Mouse (Mus musculus): ENCODE results near the gene Gm45062. TPM values are rescaled to one million over a fixed set of nuclear protein-coding genes. Genes with fewer than 3 reads are reported as not detected.

Gene Gm45062
- polyA plus RNA-seq, 1 experiment from 2014 or later: 14.5 TPM

- DNase-seq (ENCODE audit: low spot score) (no peak), ATAC-seq (ENCODE audit: low FRiP score) (no peak)
- Histone ChIP-seq H3K27me3 (ENCODE audit: control insufficient read depth, insufficient read depth, low read length) (no peaks in the 10 kb centered on the region), H3K4me2 (replicated peaks; ENCODE audit: low read depth, low read length) (no peak overlapping the region), H3K4me3 (ENCODE audit: low read depth, low read length) (no peak overlapping the region), H3K4me1 (replicated peaks; ENCODE audit: control insufficient read depth, insufficient read depth, low read length) (no peaks in the 10 kb centered on the region), H3K27ac (ENCODE audit: low read depth, low read length) (no peak overlapping the region), H3K9me3 (ENCODE audit: control insufficient read depth, low read length) (no peaks in the 10 kb centered on the region), H3K9ac (ENCODE audit: low read depth, low read length) (no peak overlapping the region), H3K36me3 (ENCODE audit: control insufficient read depth, insufficient read depth, low read length) (no peaks in the 10 kb centered on the region)
- 94% methylated on average over 2 of the region's 2 CpGs for WGBS
These were observed 291.9 kb downstream of the Gm45062 start for GRCm38 (mm10) chr6:8551155-8551554.

DNA sequence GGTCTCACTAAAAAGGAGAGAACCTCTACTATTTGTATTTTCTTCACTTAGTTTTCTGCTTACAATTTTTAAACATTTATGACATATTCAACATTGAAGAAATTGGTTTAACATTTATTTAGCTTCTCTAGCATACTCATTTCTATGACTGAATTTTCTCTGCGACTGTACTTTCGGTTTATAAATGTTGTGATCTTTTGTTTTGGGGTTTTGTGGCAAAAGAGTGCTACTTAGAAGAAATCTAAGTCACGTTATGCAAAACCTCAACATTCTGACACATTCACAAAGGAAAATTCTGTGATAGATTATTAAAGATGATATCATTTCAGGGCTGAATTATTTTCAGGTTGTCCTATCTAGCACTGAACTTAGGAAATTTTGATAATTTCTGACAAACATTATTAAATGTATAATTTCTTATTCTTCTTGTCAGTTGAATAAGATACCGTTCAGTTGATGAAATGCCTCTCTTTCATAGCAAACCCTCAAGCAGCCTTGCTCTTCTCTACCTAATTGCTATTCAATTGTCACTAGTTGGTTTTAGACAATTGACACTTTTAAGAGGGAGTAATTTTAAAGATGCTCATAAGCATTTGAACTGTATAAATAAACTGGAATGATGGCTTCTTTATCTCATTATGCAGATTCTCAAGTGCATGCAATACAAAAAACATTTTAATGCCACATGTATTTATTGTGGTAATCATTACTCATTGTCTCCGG, 297.8 kb downstream of the Gm45062 start:
- H3K36me3 ChIP-seq (ENCODE audit: control insufficient read depth, insufficient read depth, low read length): no peaks in the 10 kb centered on the region
- no peak overlapping the region for H3K4me2 ChIP-seq (replicated peaks; ENCODE audit: low read depth, low read length)
- no peaks in the 10 kb centered on the region for H3K9me3 ChIP-seq (ENCODE audit: control insufficient read depth, low read length)
- no peak overlapping the region for H3K27ac ChIP-seq (ENCODE audit: low read depth, low read length)
- no peak overlapping the region for H3K9ac ChIP-seq (ENCODE audit: low read depth, low read length)
- no peak for ATAC-seq (ENCODE audit: low FRiP score)
- 90% methylated on average over 5 of the region's 5 CpGs for WGBS
- DNase-seq (ENCODE audit: low spot score): no peak
- no peak overlapping the region for H3K4me3 ChIP-seq (ENCODE audit: low read depth, low read length)
- no peaks in the 10 kb centered on the region for H3K4me1 ChIP-seq (replicated peaks; ENCODE audit: control insufficient read depth, insufficient read depth, low read length)
- H3K27me3 ChIP-seq (ENCODE audit: control insufficient read depth, insufficient read depth, low read length): no peaks in the 10 kb centered on the region

GRCm38 (mm10) chr6:8560682-8561081, 301.4 kb downstream of the Gm45062 start:
- 94% methylated on average over 2 of the region's 2 CpGs for WGBS

GRCm38 (mm10) chr6:8582377-8582776, 323.1 kb downstream of the Gm45062 start:
- Histone ChIP-seq H3K4me2 (replicated peaks; ENCODE audit: low read depth, low read length) (no peak overlapping the region), H3K9me3 (ENCODE audit: control insufficient read depth, low read length) (no peaks in the 10 kb centered on the region), H3K36me3 (ENCODE audit: control insufficient read depth, insufficient read depth, low read length) (no peaks in the 10 kb centered on the region), H3K9ac (ENCODE audit: low read depth, low read length) (no peak overlapping the region), H3K4me3 (ENCODE audit: low read depth, low read length) (no peak overlapping the region), H3K27ac (ENCODE audit: low read depth, low read length) (no peak overlapping the region), H3K4me1 (replicated peaks; ENCODE audit: control insufficient read depth, insufficient read depth, low read length) (no peaks in the 10 kb centered on the region), H3K27me3 (ENCODE audit: control insufficient read depth, insufficient read depth, low read length) (no peaks in the 10 kb centered on the region)
- ATAC-seq (ENCODE audit: low FRiP score) (no peak), DNase-seq (ENCODE audit: low spot score) (no peak)
- WGBS: 95% methylated on average over 9 of the region's 9 CpGs

More at GRCm38 (mm10) chr6:8560682-8561081, 301.4 kb downstream of the Gm45062 start:
- DNase-seq (ENCODE audit: low spot score) (no peak), ATAC-seq (ENCODE audit: low FRiP score) (no peak)
- no peak overlapping the region for H3K4me3 ChIP-seq (ENCODE audit: low read depth, low read length)
- no peaks in the 10 kb centered on the region for H3K9me3 ChIP-seq (ENCODE audit: control insufficient read depth, low read length)
- H3K4me1 ChIP-seq (replicated peaks; ENCODE audit: control insufficient read depth, insufficient read depth, low read length): no peaks in the 10 kb centered on the region
- no peak overlapping the region for H3K4me2 ChIP-seq (replicated peaks; ENCODE audit: low read depth, low read length)
- no peak overlapping the region for H3K9ac ChIP-seq (ENCODE audit: low read depth, low read length)
- no peaks in the 10 kb centered on the region for H3K36me3 ChIP-seq (ENCODE audit: control insufficient read depth, insufficient read depth, low read length)
- no peaks in the 10 kb centered on the region for H3K27me3 ChIP-seq (ENCODE audit: control insufficient read depth, insufficient read depth, low read length)
- no peak overlapping the region for H3K27ac ChIP-seq (ENCODE audit: low read depth, low read length)

- WGBS: 93% methylated on average over 3 of the region's 3 CpGs
- Histone ChIP-seq H3K4me3 (ENCODE audit: low read depth, low read length) (no peak overlapping the region), H3K9me3 (ENCODE audit: control insufficient read depth, low read length) (no peaks in the 10 kb centered on the region), H3K27me3 (ENCODE audit: control insufficient read depth, insufficient read depth, low read length) (no peaks in the 10 kb centered on the region), H3K27ac (ENCODE audit: low read depth, low read length) (no peak overlapping the region), H3K4me1 (replicated peaks; ENCODE audit: control insufficient read depth, insufficient read depth, low read length) (no peaks in the 10 kb centered on the region), H3K9ac (ENCODE audit: low read depth, low read length) (no peak overlapping the region), H3K36me3 (ENCODE audit: control insufficient read depth, insufficient read depth, low read length) (no peaks in the 10 kb centered on the region), H3K4me2 (replicated peaks; ENCODE audit: low read depth, low read length) (no peak overlapping the region)
- DNase-seq (ENCODE audit: low spot score) (no peak), ATAC-seq (ENCODE audit: low FRiP score) (no peak)
These were observed 324.6 kb downstream of the Gm45062 start for GRCm38 (mm10) chr6:8583892-8584291.

DNA sequence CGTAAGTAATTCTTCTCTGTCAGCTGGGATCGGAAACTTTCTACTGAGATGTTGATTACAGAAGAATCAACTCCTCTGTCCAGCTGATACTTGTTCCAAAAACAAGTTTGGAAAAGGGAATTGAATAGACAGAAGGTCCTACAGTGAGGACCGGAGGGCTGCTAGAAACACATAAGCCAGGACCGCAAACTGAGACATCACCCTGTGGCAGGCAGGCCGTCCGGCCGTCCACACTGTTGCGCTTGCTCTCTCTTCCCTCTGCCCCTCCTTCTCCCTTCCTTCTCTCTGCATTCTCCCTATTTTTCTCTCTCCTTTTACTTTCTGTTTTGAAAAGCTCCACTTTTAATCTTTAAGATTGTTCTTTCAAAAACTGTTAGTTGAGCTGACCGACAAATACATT, 332.4 kb downstream of the Gm45062 start:
- no peak for ATAC-seq (ENCODE audit: low FRiP score)
- no peaks in the 10 kb centered on the region for H3K9me3 ChIP-seq (ENCODE audit: control insufficient read depth, low read length)
- WGBS: 91% methylated on average over 9 of the region's 9 CpGs

DNA sequence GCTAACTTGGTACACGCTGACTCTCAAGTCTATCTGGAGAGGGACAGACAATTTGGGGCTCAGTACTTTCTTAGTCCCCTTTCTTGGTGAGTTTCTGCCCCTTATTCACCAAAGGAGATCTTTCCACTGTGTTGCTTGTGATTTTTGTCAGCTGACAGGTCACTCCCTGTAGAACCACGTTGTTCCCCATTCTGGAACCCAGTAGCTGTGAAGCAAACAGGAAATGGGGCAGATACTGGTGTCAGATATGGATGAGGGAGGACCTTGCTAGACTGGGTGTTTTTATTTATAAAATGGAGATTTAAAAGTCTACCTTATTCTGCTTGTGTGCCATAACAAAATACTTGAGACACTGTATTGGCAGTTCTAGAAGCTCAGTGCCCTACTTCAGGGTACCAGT, 358.1 kb downstream of the Gm45062 start:
- no peak for DNase-seq (ENCODE audit: low spot score)
- Histone ChIP-seq H3K27ac (ENCODE audit: low read depth, low read length) (no peak overlapping the region), H3K4me1 (replicated peaks; ENCODE audit: control insufficient read depth, insufficient read depth, low read length) (no peaks in the 10 kb centered on the region), H3K4me3 (ENCODE audit: low read depth, low read length) (no peak overlapping the region), H3K27me3 (ENCODE audit: control insufficient read depth, insufficient read depth, low read length) (no peaks in the 10 kb centered on the region), H3K36me3 (ENCODE audit: control insufficient read depth, insufficient read depth, low read length) (no peaks in the 10 kb centered on the region), H3K4me2 (replicated peaks; ENCODE audit: low read depth, low read length) (no peak overlapping the region), H3K9me3 (ENCODE audit: control insufficient read depth, low read length) (no peaks in the 10 kb centered on the region), H3K9ac (ENCODE audit: low read depth, low read length) (no peak overlapping the region)
- ATAC-seq (ENCODE audit: low FRiP score): no peak
- WGBS: 73% methylated on average over 2 of the region's 2 CpGs

More for the DNA sequence above, 332.4 kb downstream of the Gm45062 start:
- H3K4me2 ChIP-seq (replicated peaks; ENCODE audit: low read depth, low read length): no peak overlapping the region
- H3K27ac ChIP-seq (ENCODE audit: low read depth, low read length): no peak overlapping the region
- no peak overlapping the region for H3K9ac ChIP-seq (ENCODE audit: low read depth, low read length)
- H3K4me1 ChIP-seq (replicated peaks; ENCODE audit: control insufficient read depth, insufficient read depth, low read length): no peaks in the 10 kb centered on the region
- no peak for DNase-seq (ENCODE audit: low spot score)
- no peak overlapping the region for H3K4me3 ChIP-seq (ENCODE audit: low read depth, low read length)
- no peaks in the 10 kb centered on the region for H3K27me3 ChIP-seq (ENCODE audit: control insufficient read depth, insufficient read depth, low read length)
- no peaks in the 10 kb centered on the region for H3K36me3 ChIP-seq (ENCODE audit: control insufficient read depth, insufficient read depth, low read length)

DNA sequence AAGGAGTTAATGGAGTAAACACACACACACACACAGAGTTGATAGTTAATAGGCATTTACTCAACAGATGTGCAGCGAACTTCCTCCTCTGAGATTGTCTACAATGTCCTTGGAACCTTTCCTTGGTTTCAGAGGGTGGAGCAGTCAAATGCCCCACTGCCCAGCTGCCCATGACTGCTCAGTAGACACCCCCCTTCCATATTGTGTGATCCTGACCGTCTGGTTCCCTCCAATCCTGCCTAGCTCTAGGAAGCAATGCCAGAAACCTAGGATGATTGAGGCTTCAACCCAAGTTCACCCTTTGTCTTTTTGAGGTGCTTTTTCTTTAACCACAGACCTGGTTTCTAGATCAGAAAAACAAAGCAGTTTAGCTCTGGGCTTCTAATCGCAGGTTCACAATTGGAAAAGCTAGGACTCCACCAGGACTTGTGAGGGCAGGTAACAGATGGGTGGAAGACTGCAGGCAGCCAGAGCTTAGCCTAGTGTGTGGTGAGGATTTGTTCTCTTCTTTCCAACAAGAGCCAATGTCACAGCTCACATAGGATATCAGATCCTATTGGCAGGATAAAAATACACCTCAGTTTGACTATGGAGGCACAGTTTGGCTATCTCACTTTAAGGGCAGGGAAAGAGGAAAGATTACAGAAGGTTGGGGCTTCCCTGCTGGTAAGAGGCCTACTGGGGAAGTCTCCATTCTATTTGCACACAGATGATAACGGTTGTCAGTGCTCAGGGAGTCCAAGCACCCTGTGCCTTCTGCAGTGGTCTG, 360.5 kb downstream of the Gm45062 start:
- Histone ChIP-seq H3K4me2 (replicated peaks; ENCODE audit: low read depth, low read length) (no peak overlapping the region), H3K4me1 (replicated peaks; ENCODE audit: control insufficient read depth, insufficient read depth, low read length) (no peaks in the 10 kb centered on the region), H3K27me3 (ENCODE audit: control insufficient read depth, insufficient read depth, low read length) (no peaks in the 10 kb centered on the region), H3K36me3 (ENCODE audit: control insufficient read depth, insufficient read depth, low read length) (no peaks in the 10 kb centered on the region), H3K4me3 (ENCODE audit: low read depth, low read length) (no peak overlapping the region), H3K9me3 (ENCODE audit: control insufficient read depth, low read length) (no peaks in the 10 kb centered on the region), H3K27ac (ENCODE audit: low read depth, low read length) (no peak overlapping the region), H3K9ac (ENCODE audit: low read depth, low read length) (no peak overlapping the region)
- WGBS: 81% methylated on average over 4 of the region's 4 CpGs
- no peak for DNase-seq (ENCODE audit: low spot score)
- ATAC-seq (ENCODE audit: low FRiP score): no peak

DNA sequence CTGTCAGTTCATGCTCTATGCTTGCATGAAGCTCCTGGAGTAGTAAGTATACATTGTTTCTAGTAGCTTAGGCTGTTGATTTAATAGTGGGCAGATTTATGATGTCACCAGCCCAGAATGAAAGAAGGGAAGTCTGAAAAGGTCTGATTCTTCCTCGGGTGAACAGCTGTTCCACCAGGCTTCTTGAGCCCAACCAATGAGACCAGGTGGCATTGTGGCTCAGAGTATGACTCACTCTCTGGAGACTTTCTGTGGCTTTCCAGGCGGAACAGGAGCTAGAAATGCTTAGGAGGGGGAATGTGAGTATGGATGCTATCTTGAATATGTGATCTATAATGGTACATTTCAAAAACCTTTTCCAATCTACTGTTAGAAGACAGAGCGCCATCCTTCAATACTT, 363.8 kb downstream of the Gm45062 start:
- Histone ChIP-seq H3K27ac (ENCODE audit: low read depth, low read length) (no peak overlapping the region), H3K4me2 (replicated peaks; ENCODE audit: low read depth, low read length) (no peak overlapping the region), H3K4me3 (ENCODE audit: low read depth, low read length) (no peak overlapping the region), H3K4me1 (replicated peaks; ENCODE audit: control insufficient read depth, insufficient read depth, low read length) (no peaks in the 10 kb centered on the region), H3K9me3 (ENCODE audit: control insufficient read depth, low read length) (no peaks in the 10 kb centered on the region), H3K36me3 (ENCODE audit: control insufficient read depth, insufficient read depth, low read length) (no peaks in the 10 kb centered on the region), H3K27me3 (ENCODE audit: control insufficient read depth, insufficient read depth, low read length) (no peaks in the 10 kb centered on the region), H3K9ac (ENCODE audit: low read depth, low read length) (no peak overlapping the region)
- WGBS: 90% methylated on average over 3 of the region's 3 CpGs
- ATAC-seq (ENCODE audit: low FRiP score) (no peak), DNase-seq (ENCODE audit: low spot score) (no peak)

Measured in hindbrain, embryonic 11.5 days (tissue).